Mouse (Mus musculus) heart, adult 2 months (tissue): ENCODE results near the gene Cope.

Experiments
- CTCF ChIP-seq: fragments of 200-600 bp; IDR thresholded peaks from 2 replicates; pipeline ENCODE4 v1.8.1; 2022; ENCODE audit warnings: antibody characterized with exemption, mild to moderate bottlenecking, moderate library complexity
- EP300 ChIP-seq: fragments of 200-500 bp; IDR thresholded peaks from 2 replicates; pipeline ENCODE4 v1.6.1; 2011; ENCODE audit warnings: low read depth, low read length, control low read depth; ENCODE audit not compliant: insufficient read depth
- POLR2A ChIP-seq: fragments of 200-500 bp; IDR thresholded peaks from 2 replicates; pipeline ENCODE4 v1.6.1; 2011; ENCODE audit warnings: mild to moderate bottlenecking, low read depth, low read length, control low read depth; ENCODE audit not compliant: insufficient read depth

DNA sequence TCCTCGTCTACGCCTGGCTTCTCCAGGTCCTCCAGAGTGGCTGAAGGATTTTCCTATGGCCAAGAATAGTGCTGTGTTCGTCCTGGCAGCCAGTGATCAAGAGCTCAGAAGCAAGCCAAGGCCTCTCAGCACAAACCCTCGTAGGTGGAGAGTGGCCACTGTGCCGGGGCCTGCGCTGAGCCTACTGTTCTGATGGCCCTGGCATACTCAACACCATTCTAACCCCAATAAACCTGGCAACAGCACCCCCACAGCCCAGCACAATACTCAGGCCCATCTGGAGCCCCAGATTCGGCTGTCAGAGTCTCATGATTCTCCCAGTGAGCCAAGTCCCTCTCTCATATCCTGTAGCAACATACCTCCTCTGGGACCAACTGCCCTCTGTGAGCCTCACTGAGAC is 38.3 kb downstream of the Cope start:
- no peak for TF ChIP-seq CTCF
- TF ChIP-seq POLR2A = no peak
- TF ChIP-seq EP300 = no peak
